Mouse (Mus musculus) midbrain, postnatal 0 days (tissue): ENCODE results near the gene Trmt11. TPM values are rescaled to one million over a fixed set of nuclear protein-coding genes. Genes with fewer than 3 reads are reported as not detected.
"Not testable (repeated sequence)": the region's sequence is repeated elsewhere in the genome, so short reads cannot be mapped to it uniquely, and the experiment has no call there.

Experiments used
- ATAC-seq: fragments of 200-750 bp; cut with Nextera tagmentation; 2 replicates; pipeline ENCODE4 v1.8.0; 2017; ENCODE audit warnings: moderate number of reproducible peaks, mild to moderate bottlenecking, moderate TSS enrichment, moderate library complexity; ENCODE audit not compliant: low FRiP score
- DNase-seq: peaks from one replicate; pipeline ENCODE4 v3.0.0-alpha.2; 2015; ENCODE audit warnings: low spot score
- H3K27ac ChIP-seq: fragments of 300-500 bp; sonication (generic); 2 replicates; pipeline ENCODE4 v1.5.1; 2014; ENCODE audit warnings: low read depth, mild to moderate bottlenecking, low read length, mixed read lengths
- H3K27me3 ChIP-seq: fragments of 300-500 bp; sonication (generic); 2 replicates; pipeline ENCODE4 v1.6.1; 2014; ENCODE audit warnings: low read length, control low read depth, mixed read lengths; ENCODE audit not compliant: insufficient read depth
- H3K36me3 ChIP-seq: fragments of 300-500 bp; sonication (generic); 2 replicates; pipeline ENCODE4 v1.6.1; 2014; ENCODE audit warnings: low read length, control low read depth, mixed read lengths; ENCODE audit not compliant: insufficient read depth
- H3K4me1 ChIP-seq: fragments of 300-500 bp; sonication (generic); 2 replicates; pipeline ENCODE4 v1.6.1; 2014; ENCODE audit warnings: mild to moderate bottlenecking, control low read depth, antibody characterized with exemption, low read length, mixed read lengths; ENCODE audit not compliant: insufficient read depth
- H3K4me2 ChIP-seq: fragments of 300-500 bp; sonication (generic); 2 replicates; pipeline ENCODE4 v1.6.1; 2014; ENCODE audit warnings: low read depth, mild to moderate bottlenecking, low read length, mixed read lengths; ENCODE audit not compliant: poor library complexity, severe bottlenecking
- H3K4me3 ChIP-seq: fragments of 300-500 bp; sonication (generic); 2 replicates; pipeline ENCODE4 v1.5.1; 2014; ENCODE audit warnings: low read depth, mild to moderate bottlenecking, low read length, moderate library complexity
- H3K9ac ChIP-seq: fragments of 300-500 bp; sonication (generic); replicated peaks from 2 replicates; pipeline ENCODE4 v1.6.1; 2014; ENCODE audit warnings: mild to moderate bottlenecking, low read length, moderate library complexity, mixed read lengths; ENCODE audit not compliant: poor library complexity, severe bottlenecking
- H3K9me3 ChIP-seq: fragments of 300-500 bp; sonication (generic); 2 replicates; pipeline ENCODE4 v1.6.1; 2016; ENCODE audit warnings: low read length, control low read depth
- CTCF ChIP-seq: IDR thresholded peaks from 2 replicates; pipeline ENCODE4 v1.5.1; 2016; ENCODE audit warnings: antibody characterized with exemption, mild to moderate bottlenecking
- WGBS: fragments of 180-500 bp; shearing (Covaris S2); extraction: QIAGEN DNeasy Blood & Tissue Kit; methylation state at CpG from one replicate; pipeline ENCODE4 v1.1.7; 2014; 5-methylcytosine and 5-hydroxymethylcytosine counted together
- polyA plus RNA-seq: library from polyadenylated mRNA; unstranded; fragments of >200 nt; fragmentation: Nextera tagmentation; extraction: Ambion mirVana; gene quantifications from 2 replicates; pipeline ENCODE4 v1.2.1, GENCODE M21; 2015
- total RNA-seq: library from RNA; depleted of rRNA; stranded (reverse); fragments of >200 nt; gene quantifications from 2 replicates; pipeline ENCODE4 v1.2.3, GENCODE M21; 2014

Trmt11 gene
- total and polyA plus RNA-seq, 2 experiments from 2014 or later: 6.5 to 15.5 TPM

DNA sequence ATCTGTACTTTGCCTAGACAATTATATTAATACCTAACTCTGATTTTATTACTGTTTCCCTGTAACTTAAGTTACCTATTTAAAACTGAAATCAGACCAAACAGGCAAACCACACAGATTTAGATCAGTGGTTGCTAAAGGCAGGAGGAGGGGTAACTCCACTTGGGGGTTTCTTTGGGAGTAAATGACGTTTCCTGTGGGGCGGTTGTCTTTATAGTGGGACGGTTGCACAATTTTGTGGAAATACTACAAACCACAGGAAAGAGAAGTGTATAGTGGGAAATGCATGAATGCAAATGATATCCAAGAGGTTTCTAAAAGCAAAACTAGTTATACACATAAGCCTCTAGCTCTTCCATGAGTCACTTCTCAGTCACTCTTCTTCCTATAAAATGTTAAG, 50.6 kb downstream of the Trmt11 start:
- Histone ChIP-seq H3K9me3 (no peaks in the 10 kb centered on the region), H3K9ac (no peak overlapping the region), H3K4me2 (no peak overlapping the region), H3K4me3 (no peak overlapping the region), H3K4me1 (no peaks in the 10 kb centered on the region), H3K27me3 (no peaks in the 10 kb centered on the region), H3K27ac (no peak overlapping the region), H3K36me3 (peaks cover 18% of the 10 kb centered on the region)
- DNase-seq (no peak), ATAC-seq (no peak)
- 97% methylated on average over 3 of the region's 3 CpGs for WGBS
- no peak for TF ChIP-seq CTCF

DNA sequence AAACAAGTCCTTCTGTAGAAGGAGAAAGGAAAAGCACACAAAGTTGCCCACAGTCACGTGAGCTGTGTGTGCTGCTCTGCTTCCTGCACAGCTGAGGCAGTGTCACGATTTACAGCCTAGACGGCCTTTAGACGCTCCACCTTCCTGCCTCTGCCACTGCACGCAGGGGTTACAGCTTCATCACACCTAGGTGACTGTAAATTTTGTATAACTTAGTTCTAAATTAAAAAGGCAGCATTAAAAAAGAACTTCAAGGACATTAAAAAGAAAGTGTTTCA, 62.1 kb downstream of the Trmt11 start:
- no peak overlapping the region for H3K4me2 ChIP-seq
- no peak overlapping the region for H3K4me3 ChIP-seq
- H3K27ac ChIP-seq: no peak overlapping the region
- H3K36me3 ChIP-seq: peaks cover 12% of the 10 kb centered on the region; the same call in 1 of the 2 replicates
- H3K27me3 ChIP-seq: no peaks in the 10 kb centered on the region
- no peak for TF ChIP-seq CTCF
- 88% methylated on average over 5 of the region's 5 CpGs for WGBS
- H3K9ac ChIP-seq: no peak overlapping the region
- H3K4me1 ChIP-seq: no peaks in the 10 kb centered on the region
- DNase-seq (no peak), ATAC-seq (no peak)
- no peaks in the 10 kb centered on the region for H3K9me3 ChIP-seq

DNA sequence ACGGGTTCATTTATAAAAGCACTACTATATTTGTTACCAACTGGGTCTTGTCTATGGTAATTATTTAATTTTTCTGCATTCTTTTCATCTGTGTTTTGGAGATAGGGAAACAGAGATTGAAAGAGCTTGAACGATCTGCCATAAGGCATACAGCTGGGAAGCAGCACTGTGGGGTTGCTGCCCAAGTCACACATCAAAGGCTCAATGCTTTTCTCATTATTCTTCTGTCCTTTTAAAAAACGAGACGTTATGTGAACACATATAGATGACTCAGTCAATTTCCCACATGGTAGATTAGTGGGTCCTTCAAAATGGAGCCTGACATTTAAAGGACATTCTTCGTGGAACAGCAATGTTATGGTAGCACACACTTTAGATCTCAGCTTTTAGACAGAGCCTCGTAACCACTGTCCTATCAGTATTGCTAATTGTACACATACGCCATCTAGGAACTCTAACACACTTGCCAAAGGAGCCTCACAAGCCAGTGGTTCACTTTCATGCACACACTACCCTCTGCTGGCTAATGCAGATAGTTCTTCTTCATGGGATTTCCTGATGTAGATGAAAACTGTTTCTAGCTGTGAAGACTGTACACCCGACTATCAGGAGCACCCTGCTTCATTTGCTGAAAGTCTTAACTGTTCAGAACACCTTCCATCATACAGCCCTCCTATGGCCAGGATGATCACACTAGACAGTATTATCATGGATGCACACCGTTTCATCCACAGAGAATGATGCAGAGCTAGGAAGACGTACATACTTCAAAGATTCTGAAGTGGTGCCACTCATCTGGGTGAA, 62.6 kb downstream of the Trmt11 start:
- Histone ChIP-seq H3K9me3 (no peaks in the 10 kb centered on the region), H3K4me2 (no peak overlapping the region), H3K4me1 (no peaks in the 10 kb centered on the region), H3K27ac (no peak overlapping the region), H3K27me3 (no peaks in the 10 kb centered on the region), H3K36me3 (peaks cover 12% of the 10 kb centered on the region; the same call in 1 of the 2 replicates), H3K9ac (no peak overlapping the region), H3K4me3 (no peak overlapping the region)
- 69% methylated on average over 10 of the region's 10 CpGs for WGBS
- ATAC-seq (peak; percentile 86), DNase-seq (peak; percentile 75)
- peak; percentile 86 for TF ChIP-seq CTCF

DNA sequence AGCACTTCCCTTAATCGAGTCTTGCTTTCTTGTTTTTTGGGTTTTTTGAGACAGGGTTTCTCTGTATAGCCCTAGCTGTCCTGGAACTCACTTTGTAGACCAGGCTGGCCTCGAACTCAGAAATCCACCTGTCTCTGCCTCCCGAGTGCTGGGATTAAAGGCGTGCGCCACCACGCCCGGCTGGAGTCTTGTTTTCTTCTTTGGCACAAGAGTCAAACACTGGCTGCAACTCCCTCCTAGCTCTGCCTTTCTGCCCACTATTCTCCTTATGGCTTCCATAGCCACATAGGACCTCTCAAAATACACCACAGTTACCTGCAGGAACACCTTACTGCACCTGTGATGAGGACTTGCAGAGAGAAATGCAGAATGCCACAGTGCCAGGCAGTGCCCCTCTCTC, 64.6 kb downstream of the Trmt11 start:
- 96% methylated on average over 7 of the region's 7 CpGs for WGBS
- not testable (repeated sequence) for H3K4me3 ChIP-seq, ATAC-seq, H3K9ac ChIP-seq, H3K27me3 ChIP-seq, H3K9me3 ChIP-seq, DNase-seq, H3K4me1 ChIP-seq, H3K4me2 ChIP-seq, H3K27ac ChIP-seq
- peaks cover 12% of the 10 kb centered on the region; the same call in 1 of the 2 replicates for H3K36me3 ChIP-seq

DNA sequence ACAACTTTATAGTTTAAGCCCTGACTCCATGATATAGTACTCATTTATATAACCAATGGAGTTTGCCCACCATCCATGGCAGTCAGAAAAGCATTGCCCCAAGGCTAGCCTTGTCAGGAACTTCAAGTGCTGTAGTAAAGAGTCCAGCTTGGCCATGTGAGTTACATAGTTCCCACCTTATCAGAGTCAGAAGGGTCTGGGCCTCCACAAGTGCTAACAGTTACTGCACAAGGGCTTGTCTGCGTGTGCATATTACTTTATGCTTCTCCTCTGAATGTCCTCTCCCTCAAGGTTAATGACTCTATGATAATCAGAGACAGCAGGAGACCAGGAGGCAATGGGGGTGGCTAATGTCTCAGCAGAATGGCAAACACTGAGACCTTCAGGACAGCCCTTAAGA, 73.4 kb downstream of the Trmt11 start:
- no peak for DNase-seq
- Histone ChIP-seq H3K9ac (no peak overlapping the region), H3K4me1 (no peaks in the 10 kb centered on the region), H3K27ac (no peak overlapping the region), H3K4me3 (no peak overlapping the region), H3K9me3 (no peaks in the 10 kb centered on the region), H3K4me2 (no peak overlapping the region), H3K36me3 (no peaks in the 10 kb centered on the region), H3K27me3 (no peaks in the 10 kb centered on the region)
- 96% methylated on average over 1 of the region's 1 CpGs for WGBS
- ATAC-seq: no peak
- TF ChIP-seq CTCF: no peak

DNA sequence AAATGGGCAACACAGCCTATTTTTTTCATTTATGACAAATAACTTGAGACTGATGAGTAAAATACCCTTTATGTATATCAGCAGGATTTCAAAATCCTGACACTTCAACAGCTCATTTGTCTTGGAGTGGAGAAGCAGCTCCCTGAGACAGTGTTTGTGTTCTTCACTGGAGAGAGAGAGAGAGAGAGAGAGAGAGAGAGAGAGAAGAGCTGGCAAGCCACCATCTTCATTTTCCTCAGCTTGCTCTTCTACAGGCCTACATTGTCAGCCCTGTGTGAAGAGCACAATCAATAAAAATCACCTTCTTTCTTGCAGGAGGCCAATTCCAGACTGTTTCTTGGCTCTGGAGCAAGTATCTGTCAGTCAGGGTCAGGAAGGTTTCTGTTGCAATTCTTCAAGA, 78.8 kb downstream of the Trmt11 start:
- no peak overlapping the region for H3K4me3 ChIP-seq
- H3K4me1 ChIP-seq: no peaks in the 10 kb centered on the region
- no peaks in the 10 kb centered on the region for H3K36me3 ChIP-seq
- no peak overlapping the region for H3K27ac ChIP-seq
- DNase-seq (no peak), ATAC-seq (no peak)
- H3K4me2 ChIP-seq: no peak overlapping the region
- H3K9ac ChIP-seq: no peak overlapping the region
- TF ChIP-seq CTCF: no peak
- H3K27me3 ChIP-seq: no peaks in the 10 kb centered on the region
- H3K9me3 ChIP-seq: no peaks in the 10 kb centered on the region
